Comparison of ENCODE assay signal across 7 mouse cellular contexts in genomic region chr1:136696077-136696641, GRCm38 (mm10).
DNase-seq lines count a peak whose midpoint lies in the region; ATAC-seq and TF ChIP-seq lines count a peak whose summit lies in the region.

No protein-coding gene starts in this region.

- H3K27me3 ChIP-seq in embryonic facial prominence, embryonic 15.5 days = no peaks in the 10 kb centered on the region
- H3K27me3 ChIP-seq in hindbrain, postnatal 0 days (ENCODE audit: insufficient read depth, low read length) = no peaks in the 10 kb centered on the region
- no peaks in the 10 kb centered on the region for H3K27me3 ChIP-seq in liver, embryonic 16.5 days (ENCODE audit: control insufficient read depth, insufficient read depth, low read depth, low read length)
- no peaks in the 10 kb centered on the region for H3K27me3 ChIP-seq in stomach, embryonic 15.5 days (replicated peaks)

- peaks cover 8% of the 10 kb centered on the region for H3K4me1 ChIP-seq in embryonic facial prominence, embryonic 15.5 days
- no peaks in the 10 kb centered on the region for H3K4me1 ChIP-seq in hindbrain, postnatal 0 days (ENCODE audit: insufficient read depth, low read length)
- H3K4me1 ChIP-seq in liver, embryonic 16.5 days (ENCODE audit: control insufficient read depth, low read depth, low read length) = no peaks in the 10 kb centered on the region; the same call in none of the 2 replicates
- H3K4me1 ChIP-seq in stomach, embryonic 15.5 days = peaks cover 12% of the 10 kb centered on the region

- peak; percentile 72 for DNase-seq in adrenal gland, adult 2 months
- no peak for DNase-seq in hindbrain, postnatal 0 days (ENCODE audit: low spot score)
- no peak for DNase-seq in urinary bladder, adult 18-20 months (ENCODE audit: low spot score in 2 of 2)
- DNase-seq in spleen, adult 12 weeks (ENCODE audit: low spot score) = no peak

- no peak for ATAC-seq in embryonic facial prominence, embryonic 15.5 days (ENCODE audit: insufficient number of reproducible peaks, low FRiP score, low TSS enrichment, low read depth)
- no peak for ATAC-seq in hindbrain, postnatal 0 days
- ATAC-seq in liver, embryonic 16.5 days (ENCODE audit: low read depth) = 0 out of 2 replicates have a peak, but pooled peaks have one; percentile 25
- no peak for ATAC-seq in stomach, embryonic 15.5 days (ENCODE audit: insufficient read depth, low FRiP score, low read depth)

- TF ChIP-seq CTCF in hindbrain, postnatal 0 days (IDR thresholded peaks at IDR 0.05; ENCODE audit: low read depth) = no peak

- H3K27ac ChIP-seq in embryonic facial prominence, embryonic 15.5 days (replicated peaks) = no peak overlapping the region
- H3K27ac ChIP-seq in hindbrain, postnatal 0 days = no peak overlapping the region
- peak overlapping the region; percentile 47 for H3K27ac ChIP-seq in liver, embryonic 16.5 days (ENCODE audit: low read length)
- H3K27ac ChIP-seq in stomach, embryonic 15.5 days = no peak overlapping the region

- no peak overlapping the region for H3K9ac ChIP-seq in embryonic facial prominence, embryonic 15.5 days
- H3K9ac ChIP-seq in hindbrain, postnatal 0 days (replicated peaks; ENCODE audit: low read length) = no peak overlapping the region
- no peak overlapping the region; the same call in 1 of the 2 replicates for H3K9ac ChIP-seq in liver, embryonic 16.5 days (ENCODE audit: low read depth, low read length)
- no peak overlapping the region for H3K9ac ChIP-seq in stomach, embryonic 15.5 days

- peak overlapping the region; percentile 25 for H3K4me2 ChIP-seq in embryonic facial prominence, embryonic 15.5 days (replicated peaks)
- peak overlapping the region; percentile 39 for H3K4me2 ChIP-seq in hindbrain, postnatal 0 days (ENCODE audit: low read depth, low read length)
- peak overlapping the region; percentile 30 for H3K4me2 ChIP-seq in liver, embryonic 16.5 days (ENCODE audit: low read depth, low read length)
- H3K4me2 ChIP-seq in stomach, embryonic 15.5 days = peak overlapping the region; percentile 37; the same call in 1 of the 2 replicates

- H3K9me3 ChIP-seq in embryonic facial prominence, embryonic 15.5 days (replicated peaks) = no peaks in the 10 kb centered on the region
- H3K9me3 ChIP-seq in hindbrain, postnatal 0 days (ENCODE audit: low read length) = no peaks in the 10 kb centered on the region
- H3K9me3 ChIP-seq in liver, embryonic 16.5 days (replicated peaks; ENCODE audit: control insufficient read depth, low read length) = no peaks in the 10 kb centered on the region
- no peaks in the 10 kb centered on the region for H3K9me3 ChIP-seq in stomach, embryonic 15.5 days

- H3K4me3 ChIP-seq in embryonic facial prominence, embryonic 15.5 days (replicated peaks) = no peak overlapping the region
- H3K4me3 ChIP-seq in hindbrain, postnatal 0 days (ENCODE audit: low read length) = no peak overlapping the region
- 0 out of 2 replicates have a peak overlapping the region, but pooled peaks have one; percentile 6 for H3K4me3 ChIP-seq in liver, embryonic 16.5 days (ENCODE audit: low read depth, low read length)
- no peak overlapping the region for H3K4me3 ChIP-seq in stomach, embryonic 15.5 days (replicated peaks)

- no peaks in the 10 kb centered on the region for H3K36me3 ChIP-seq in embryonic facial prominence, embryonic 15.5 days
- H3K36me3 ChIP-seq in hindbrain, postnatal 0 days (ENCODE audit: insufficient read depth, low read length) = no peaks in the 10 kb centered on the region
- no peaks in the 10 kb centered on the region for H3K36me3 ChIP-seq in liver, embryonic 16.5 days (ENCODE audit: control insufficient read depth, insufficient read depth)
- H3K36me3 ChIP-seq in stomach, embryonic 15.5 days = no peaks in the 10 kb centered on the region

- WGBS in embryonic facial prominence, embryonic 15.5 days = 10% methylated on average over 19 of the region's 19 CpGs
- WGBS in hindbrain, postnatal 0 days = 18% methylated on average over 19 of the region's 19 CpGs
- 36% methylated on average over 19 of the region's 19 CpGs for WGBS in liver, embryonic 16.5 days (ENCODE audit: insufficient replicate concordance)
- WGBS in stomach, embryonic 15.5 days = 15% methylated on average over 19 of the region's 19 CpGs
